Mouse (Mus musculus): ENCODE results near the gene Cd36. TPM values are rescaled to one million over a fixed set of nuclear protein-coding genes. Genes with fewer than 3 reads are reported as not detected.

Cd36 gene
- polyA plus RNA-seq, 1 experiment from 2014 or later, result 40.7 TPM

DNA sequence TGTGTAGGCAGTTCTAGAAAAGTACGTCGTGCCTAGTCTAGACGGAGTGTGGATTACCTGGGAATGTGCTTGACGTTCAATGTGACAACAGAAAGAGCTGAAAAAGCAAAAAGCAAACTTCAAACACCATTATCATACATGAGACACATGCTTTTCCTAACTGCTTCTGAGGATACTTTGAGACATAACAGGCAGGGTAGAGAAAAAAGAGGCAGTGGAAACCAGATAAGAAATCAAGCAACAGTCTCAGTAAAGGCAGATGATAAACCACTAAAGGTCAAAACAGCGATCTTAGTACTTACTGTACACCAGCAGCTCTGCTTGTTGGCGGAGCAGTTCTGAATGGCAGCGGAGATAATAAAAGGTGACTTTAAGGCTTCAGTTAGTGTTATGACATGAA lies 11.6 kb downstream of the Cd36 start:
- 39% methylated on average over 7 of the region's 7 CpGs for WGBS
- peak overlapping the region; percentile 77 for H3K27ac ChIP-seq (ENCODE audit: low read length)
- H3K4me2 ChIP-seq (ENCODE audit: low read depth, low read length), result no peak overlapping the region
- no peak overlapping the region for H3K4me3 ChIP-seq (ENCODE audit: low read length)
- H3K9ac ChIP-seq (ENCODE audit: low read length), result no peak overlapping the region
- no peaks in the 10 kb centered on the region for H3K36me3 ChIP-seq (ENCODE audit: control insufficient read depth, insufficient read depth, low read length)
- ATAC-seq (ENCODE audit: low read depth), result peak; percentile 42
- peaks cover 7% of the 10 kb centered on the region for H3K4me1 ChIP-seq (replicated peaks; ENCODE audit: control insufficient read depth, insufficient read depth, low read length)
- no peaks in the 10 kb centered on the region for H3K27me3 ChIP-seq (ENCODE audit: control insufficient read depth, insufficient read depth, low read depth, low read length)
- H3K9me3 ChIP-seq (ENCODE audit: control insufficient read depth, low read length), result no peaks in the 10 kb centered on the region

DNA sequence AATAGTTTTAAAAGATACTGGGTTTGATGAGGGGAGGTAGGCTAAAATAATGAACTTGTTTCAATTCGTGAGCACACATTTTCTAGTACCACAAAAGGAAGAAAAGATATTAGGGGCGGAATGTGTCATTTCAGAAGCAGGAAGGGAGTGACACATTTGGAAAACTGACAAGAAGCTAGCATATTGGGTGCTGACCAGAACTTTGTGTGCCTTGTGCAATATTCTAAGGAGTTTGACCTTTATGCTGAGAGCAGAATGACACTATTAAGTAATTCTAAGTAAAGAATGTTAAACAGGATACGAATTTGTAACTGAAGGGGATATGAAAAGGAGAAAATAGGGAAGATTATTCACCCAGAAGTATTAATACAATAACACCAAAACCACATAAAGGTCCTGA lies 12.0 kb downstream of the Cd36 start:
- Histone ChIP-seq H3K4me1 (replicated peaks; ENCODE audit: control insufficient read depth, insufficient read depth, low read length) (peaks cover 7% of the 10 kb centered on the region), H3K9me3 (ENCODE audit: control insufficient read depth, low read length) (no peaks in the 10 kb centered on the region), H3K27ac (ENCODE audit: low read length) (peak overlapping the region; percentile 77), H3K9ac (ENCODE audit: low read length) (no peak overlapping the region), H3K4me3 (ENCODE audit: low read length) (no peak overlapping the region), H3K27me3 (ENCODE audit: control insufficient read depth, insufficient read depth, low read depth, low read length) (no peaks in the 10 kb centered on the region), H3K36me3 (ENCODE audit: control insufficient read depth, insufficient read depth, low read length) (no peaks in the 10 kb centered on the region), H3K4me2 (ENCODE audit: low read depth, low read length) (no peak overlapping the region)
- ATAC-seq (ENCODE audit: low read depth), result peak; percentile 90
- WGBS, result 36% methylated on average over 3 of the region's 3 CpGs

DNA sequence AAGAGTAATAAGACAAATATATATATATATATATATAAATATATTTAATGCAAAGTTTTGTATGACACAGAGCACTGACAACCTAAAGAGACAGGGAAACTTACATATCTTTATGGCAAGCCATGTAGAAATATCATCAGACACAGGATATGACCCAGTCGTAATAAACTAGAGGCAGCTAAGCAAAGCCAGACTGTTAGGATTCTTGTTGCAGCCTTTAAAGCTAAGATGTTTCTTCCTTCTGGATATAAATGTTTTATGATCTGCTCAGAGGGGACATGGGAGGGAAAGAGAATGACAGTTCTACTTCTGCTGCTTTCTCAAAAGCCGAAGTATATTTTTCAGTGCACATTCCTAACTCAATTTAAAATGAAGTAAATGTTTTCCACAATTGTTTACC lies 14.3 kb downstream of the Cd36 start:
- Histone ChIP-seq H3K4me2 (ENCODE audit: low read depth, low read length) (no peak overlapping the region), H3K9ac (ENCODE audit: low read length) (no peak overlapping the region), H3K27me3 (ENCODE audit: control insufficient read depth, insufficient read depth, low read depth, low read length) (no peaks in the 10 kb centered on the region), H3K4me3 (ENCODE audit: low read length) (no peak overlapping the region), H3K27ac (ENCODE audit: low read length) (no peak overlapping the region), H3K9me3 (ENCODE audit: control insufficient read depth, low read length) (no peaks in the 10 kb centered on the region), H3K36me3 (ENCODE audit: control insufficient read depth, insufficient read depth, low read length) (no peaks in the 10 kb centered on the region), H3K4me1 (replicated peaks; ENCODE audit: control insufficient read depth, insufficient read depth, low read length) (peaks cover 5% of the 10 kb centered on the region)
- ATAC-seq (ENCODE audit: low read depth), result no peak
- WGBS, result 62% methylated on average over 2 of the region's 2 CpGs

DNA sequence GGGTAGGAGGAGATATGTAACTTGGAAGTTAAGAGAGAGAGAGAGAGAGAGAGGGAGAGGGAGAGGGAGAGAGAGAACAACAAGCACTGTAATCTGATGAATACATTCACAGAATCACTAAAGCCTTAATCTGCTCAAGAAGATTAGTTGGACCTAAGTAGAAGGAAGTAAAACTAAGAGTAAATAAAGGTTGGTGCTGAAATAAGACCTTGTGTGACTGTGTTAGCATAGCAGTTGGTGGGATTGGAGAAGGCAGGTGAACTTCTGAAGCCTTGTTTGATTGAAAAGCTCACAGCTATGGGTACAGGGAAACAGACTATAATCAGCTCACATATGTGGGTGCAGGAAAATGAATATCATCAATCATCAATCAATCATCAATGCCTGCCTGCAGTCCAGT lies 23.2 kb downstream of the Cd36 start:
- Histone ChIP-seq H3K36me3 (ENCODE audit: control insufficient read depth, insufficient read depth, low read length) (no peaks in the 10 kb centered on the region), H3K9me3 (ENCODE audit: control insufficient read depth, low read length) (no peaks in the 10 kb centered on the region), H3K4me3 (ENCODE audit: low read length) (no peak overlapping the region), H3K9ac (ENCODE audit: low read length) (no peak overlapping the region), H3K27ac (ENCODE audit: low read length) (no peak overlapping the region), H3K27me3 (ENCODE audit: control insufficient read depth, insufficient read depth, low read depth, low read length) (no peaks in the 10 kb centered on the region), H3K4me1 (replicated peaks; ENCODE audit: control insufficient read depth, insufficient read depth, low read length) (no peaks in the 10 kb centered on the region), H3K4me2 (ENCODE audit: low read depth, low read length) (no peak overlapping the region)
- no peak for ATAC-seq (ENCODE audit: low read depth)

- Histone ChIP-seq H3K9me3 (ENCODE audit: control insufficient read depth, low read length) (no peaks in the 10 kb centered on the region), H3K9ac (ENCODE audit: low read length) (no peak overlapping the region), H3K36me3 (ENCODE audit: control insufficient read depth, insufficient read depth, low read length) (no peaks in the 10 kb centered on the region), H3K4me3 (ENCODE audit: low read length) (no peak overlapping the region), H3K4me1 (replicated peaks; ENCODE audit: control insufficient read depth, insufficient read depth, low read length) (no peaks in the 10 kb centered on the region), H3K4me2 (ENCODE audit: low read depth, low read length) (no peak overlapping the region), H3K27me3 (ENCODE audit: control insufficient read depth, insufficient read depth, low read depth, low read length) (no peaks in the 10 kb centered on the region), H3K27ac (ENCODE audit: low read length) (no peak overlapping the region)
- WGBS, result 67% methylated on average over 2 of the region's 2 CpGs
- no peak for ATAC-seq (ENCODE audit: low read depth)
Measured at GRCm38 (mm10) chr5:17863085-17863484, 25.5 kb downstream of the Cd36 start.

- no peak for ATAC-seq (ENCODE audit: low read depth)
- WGBS, result 68% methylated on average over 3 of the region's 3 CpGs
Measured at GRCm38 (mm10) chr5:17858399-17858798, 30.2 kb downstream of the Cd36 start.

GRCm38 (mm10) chr5:17857871-17858270 lies 30.7 kb downstream of the Cd36 start:
- Histone ChIP-seq H3K4me1 (replicated peaks; ENCODE audit: control insufficient read depth, insufficient read depth, low read length) (no peaks in the 10 kb centered on the region), H3K36me3 (ENCODE audit: control insufficient read depth, insufficient read depth, low read length) (no peaks in the 10 kb centered on the region), H3K4me2 (ENCODE audit: low read depth, low read length) (no peak overlapping the region), H3K27me3 (ENCODE audit: control insufficient read depth, insufficient read depth, low read depth, low read length) (no peaks in the 10 kb centered on the region), H3K9ac (ENCODE audit: low read length) (no peak overlapping the region), H3K27ac (ENCODE audit: low read length) (no peak overlapping the region), H3K9me3 (ENCODE audit: control insufficient read depth, low read length) (no peaks in the 10 kb centered on the region), H3K4me3 (ENCODE audit: low read length) (no peak overlapping the region)
- WGBS, result 86% methylated on average over 3 of the region's 3 CpGs
- ATAC-seq (ENCODE audit: low read depth), result no peak

More at GRCm38 (mm10) chr5:17858399-17858798, 30.2 kb downstream of the Cd36 start:
- Histone ChIP-seq H3K36me3 (ENCODE audit: control insufficient read depth, insufficient read depth, low read length) (no peaks in the 10 kb centered on the region), H3K4me1 (replicated peaks; ENCODE audit: control insufficient read depth, insufficient read depth, low read length) (no peaks in the 10 kb centered on the region), H3K9ac (ENCODE audit: low read length) (no peak overlapping the region), H3K4me2 (ENCODE audit: low read depth, low read length) (no peak overlapping the region), H3K27me3 (ENCODE audit: control insufficient read depth, insufficient read depth, low read depth, low read length) (no peaks in the 10 kb centered on the region), H3K27ac (ENCODE audit: low read length) (no peak overlapping the region), H3K9me3 (ENCODE audit: control insufficient read depth, low read length) (no peaks in the 10 kb centered on the region), H3K4me3 (ENCODE audit: low read length) (no peak overlapping the region)

DNA sequence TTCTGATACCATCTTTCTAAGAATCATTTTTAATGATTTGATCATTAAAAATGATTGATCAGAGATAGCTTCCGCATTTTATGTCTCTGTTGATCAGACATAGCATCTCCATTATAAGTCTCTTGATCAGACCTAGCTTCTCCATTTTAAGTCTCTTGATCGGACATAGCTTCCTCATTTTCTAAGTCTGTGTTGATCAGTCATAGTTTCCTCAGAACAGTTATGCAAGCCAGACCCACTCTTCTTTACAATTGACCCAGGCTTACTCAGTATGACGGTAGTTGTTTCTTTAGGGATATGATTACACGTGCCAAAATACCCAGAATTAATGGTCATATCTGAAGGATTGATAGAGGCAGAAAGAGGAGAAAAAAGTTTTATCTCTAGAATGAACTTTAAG lies 31.3 kb downstream of the Cd36 start:
- no peaks in the 10 kb centered on the region for H3K4me1 ChIP-seq (replicated peaks; ENCODE audit: control insufficient read depth, insufficient read depth, low read length)
- H3K4me3 ChIP-seq (ENCODE audit: low read length), result no peak overlapping the region
- no peak overlapping the region for H3K27ac ChIP-seq (ENCODE audit: low read length)
- H3K27me3 ChIP-seq (ENCODE audit: control insufficient read depth, insufficient read depth, low read depth, low read length), result no peaks in the 10 kb centered on the region
- no peak overlapping the region for H3K4me2 ChIP-seq (ENCODE audit: low read depth, low read length)
- H3K9me3 ChIP-seq (ENCODE audit: control insufficient read depth, low read length), result no peaks in the 10 kb centered on the region
- H3K36me3 ChIP-seq (ENCODE audit: control insufficient read depth, insufficient read depth, low read length), result no peaks in the 10 kb centered on the region
- WGBS, result 86% methylated on average over 4 of the region's 4 CpGs
- no peak overlapping the region for H3K9ac ChIP-seq (ENCODE audit: low read length)
- ATAC-seq (ENCODE audit: low read depth), result no peak

- H3K36me3 ChIP-seq (ENCODE audit: control insufficient read depth, insufficient read depth, low read length), result no peaks in the 10 kb centered on the region
- no peaks in the 10 kb centered on the region for H3K4me1 ChIP-seq (replicated peaks; ENCODE audit: control insufficient read depth, insufficient read depth, low read length)
- no peaks in the 10 kb centered on the region for H3K9me3 ChIP-seq (ENCODE audit: control insufficient read depth, low read length)
- 80% methylated on average over 3 of the region's 3 CpGs for WGBS
- no peaks in the 10 kb centered on the region for H3K27me3 ChIP-seq (ENCODE audit: control insufficient read depth, insufficient read depth, low read depth, low read length)
- H3K4me3 ChIP-seq (ENCODE audit: low read length), result no peak overlapping the region
- no peak overlapping the region for H3K27ac ChIP-seq (ENCODE audit: low read length)
- H3K9ac ChIP-seq (ENCODE audit: low read length), result no peak overlapping the region
- no peak overlapping the region for H3K4me2 ChIP-seq (ENCODE audit: low read depth, low read length)
- peak; percentile 47; the same call in 1 of the 2 replicates for ATAC-seq (ENCODE audit: low read depth)
Measured at GRCm38 (mm10) chr5:17854127-17854923, 34.3 kb downstream of the Cd36 start.
